Mouse (Mus musculus) olfactory bulb, adult 2 months (tissue): ENCODE results near the gene Pithd1. TPM values are rescaled to one million over a fixed set of nuclear protein-coding genes. Genes with fewer than 3 reads are reported as not detected.

Experiments used
- H3K27ac ChIP-seq: fragments of 200-500 bp; 2 replicates; pipeline ENCODE4 v1.5.1; 2012; ENCODE audit warnings: low read depth, low read length; ENCODE audit not compliant: insufficient read depth
- H3K4me1 ChIP-seq: fragments of 200-500 bp; 2 replicates; pipeline ENCODE4 v1.6.1; 2012; ENCODE audit warnings: low read length; ENCODE audit not compliant: control insufficient read depth, insufficient read depth
- H3K4me3 ChIP-seq: fragments of 200-500 bp; 2 replicates; pipeline ENCODE4 v1.5.1; 2012; ENCODE audit warnings: mild to moderate bottlenecking, low read depth, low read length, moderate library complexity; ENCODE audit not compliant: insufficient read depth
- CTCF ChIP-seq: fragments of 200-500 bp; IDR thresholded peaks from 2 replicates; pipeline ENCODE4 v1.5.1; 2012; ENCODE audit warnings: low read depth, mild to moderate bottlenecking, low read length, moderate library complexity; ENCODE audit not compliant: insufficient read depth
- POLR2A ChIP-seq: fragments of 200-500 bp; IDR thresholded peaks from 2 replicates; pipeline ENCODE4 v1.6.1; 2012; ENCODE audit warnings: mild to moderate bottlenecking, low read depth, low read length, moderate library complexity; ENCODE audit not compliant: insufficient read depth
- WGBS: fragments of 180-500 bp; shearing (Covaris S2); methylation state at CpG from one replicate; pipeline ENCODE4 v1.1.7; 2018; 5-methylcytosine and 5-hydroxymethylcytosine counted together
- polyA plus RNA-seq: library from polyadenylated mRNA; stranded (reverse); fragments of >200 nt; gene quantifications from 2 replicates; pipeline ENCODE4 v1.2.4, GENCODE M21; 2012; ENCODE audit warnings: low replicate concordance; ENCODE audit not compliant: missing spikeins, insufficient read depth, insufficient read length

The Pithd1 gene
- polyA plus RNA-seq, 1 experiment: 351 TPM

DNA sequence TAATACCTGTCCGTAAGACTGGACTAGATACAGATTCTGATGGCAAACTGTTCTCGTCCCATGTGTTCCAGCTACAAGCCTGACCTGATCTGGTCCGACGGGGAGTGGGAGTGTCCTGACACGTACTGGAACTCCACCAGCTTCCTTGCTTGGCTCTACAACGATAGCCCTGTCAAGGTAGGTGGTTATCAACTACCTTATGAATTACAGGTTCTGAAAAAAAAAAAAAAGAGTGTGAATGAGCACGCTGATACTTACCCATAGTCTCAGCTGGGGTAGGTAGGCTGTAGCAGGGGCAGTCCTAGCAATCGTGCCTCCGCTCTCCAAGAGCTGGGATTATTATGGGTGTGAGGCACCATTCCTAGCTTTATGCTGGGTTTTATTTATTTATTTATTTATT, 57.2 kb downstream of the Pithd1 start:
- WGBS: 94% methylated on average over 9 of the region's 9 CpGs
- no peak overlapping the region for H3K27ac ChIP-seq
- no peak overlapping the region for H3K4me3 ChIP-seq
- peaks cover 5% of the 10 kb centered on the region; the same call in 1 of the 2 replicates for H3K4me1 ChIP-seq
- no peak for TF ChIP-seq POLR2A
- TF ChIP-seq CTCF: no peak

DNA sequence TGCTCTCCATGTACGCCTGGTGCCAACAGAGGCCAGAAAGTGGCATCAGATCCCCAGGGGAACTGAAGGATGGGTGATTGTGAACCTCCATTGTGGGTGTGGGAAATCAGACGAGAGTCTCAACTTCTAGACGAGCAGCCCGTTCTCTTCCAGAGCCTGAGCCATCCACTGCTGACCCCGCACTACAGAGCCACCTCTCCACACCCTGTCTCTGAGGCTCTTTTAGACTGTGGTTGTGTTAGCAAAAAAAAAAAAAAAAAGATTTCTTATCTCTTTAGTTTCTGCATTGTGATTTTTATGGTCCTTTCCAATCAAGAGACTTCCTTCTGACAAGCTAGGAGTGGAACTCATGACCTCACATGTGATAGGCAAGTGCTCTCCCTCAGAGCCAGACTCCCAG, 57.7 kb downstream of the Pithd1 start:
- 93% methylated on average over 5 of the region's 5 CpGs for WGBS
- no peak overlapping the region for H3K27ac ChIP-seq
- TF ChIP-seq POLR2A (no peak), CTCF (no peak)
- H3K4me1 ChIP-seq: peaks cover 5% of the 10 kb centered on the region; the same call in 1 of the 2 replicates
- H3K4me3 ChIP-seq: no peak overlapping the region

DNA sequence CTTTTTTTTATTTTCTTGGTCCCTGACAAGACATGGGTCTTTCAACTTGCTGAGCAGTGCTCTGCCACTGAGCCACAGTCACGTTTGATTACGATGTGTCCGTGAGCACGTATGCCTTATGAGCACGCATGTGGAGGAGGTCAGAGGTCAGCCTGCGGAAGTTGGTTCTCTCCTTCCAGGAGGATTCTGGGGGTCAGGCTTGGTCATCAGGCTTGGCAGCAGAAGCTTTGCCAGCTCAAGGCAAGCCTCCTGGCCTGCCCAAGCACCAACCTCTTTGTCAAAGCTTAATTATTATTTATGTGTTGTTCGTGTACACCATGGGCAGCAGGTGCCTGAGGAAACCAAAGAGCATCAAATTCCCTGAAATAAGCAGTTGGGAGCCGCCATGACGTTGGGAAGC, 58.7 kb downstream of the Pithd1 start:
- Histone ChIP-seq H3K4me3 (no peak overlapping the region), H3K27ac (no peak overlapping the region), H3K4me1 (peaks cover 5% of the 10 kb centered on the region; the same call in 1 of the 2 replicates)
- WGBS: 70% methylated on average over 9 of the region's 9 CpGs
- no peak for TF ChIP-seq POLR2A
- TF ChIP-seq CTCF: no peak

DNA sequence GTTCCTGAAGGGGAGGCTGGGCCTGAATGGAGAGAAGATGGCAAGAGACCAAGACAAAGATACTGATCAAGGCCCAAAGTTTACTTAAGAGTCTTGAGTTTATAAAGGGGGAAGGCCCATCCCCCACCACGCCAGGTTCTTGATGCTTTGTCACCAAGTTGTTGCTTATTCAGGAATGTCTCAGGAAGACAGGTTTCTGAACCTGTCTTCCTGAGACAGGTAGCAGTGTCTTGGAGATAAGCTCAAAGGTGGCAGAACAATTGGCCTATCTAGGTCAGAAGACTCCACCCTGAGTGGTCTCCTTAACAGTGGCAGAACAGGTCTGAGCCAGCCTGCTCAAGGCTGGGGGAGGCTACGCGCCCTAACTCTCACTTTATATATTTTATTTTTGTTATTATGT, 60.2 kb downstream of the Pithd1 start:
- WGBS: 95% methylated on average over 3 of the region's 3 CpGs
- Histone ChIP-seq H3K4me1 (peaks cover 8% of the 10 kb centered on the region; the same call in 1 of the 2 replicates), H3K27ac (no peak overlapping the region), H3K4me3 (no peak overlapping the region)
- no peak for TF ChIP-seq POLR2A
- no peak for TF ChIP-seq CTCF

DNA sequence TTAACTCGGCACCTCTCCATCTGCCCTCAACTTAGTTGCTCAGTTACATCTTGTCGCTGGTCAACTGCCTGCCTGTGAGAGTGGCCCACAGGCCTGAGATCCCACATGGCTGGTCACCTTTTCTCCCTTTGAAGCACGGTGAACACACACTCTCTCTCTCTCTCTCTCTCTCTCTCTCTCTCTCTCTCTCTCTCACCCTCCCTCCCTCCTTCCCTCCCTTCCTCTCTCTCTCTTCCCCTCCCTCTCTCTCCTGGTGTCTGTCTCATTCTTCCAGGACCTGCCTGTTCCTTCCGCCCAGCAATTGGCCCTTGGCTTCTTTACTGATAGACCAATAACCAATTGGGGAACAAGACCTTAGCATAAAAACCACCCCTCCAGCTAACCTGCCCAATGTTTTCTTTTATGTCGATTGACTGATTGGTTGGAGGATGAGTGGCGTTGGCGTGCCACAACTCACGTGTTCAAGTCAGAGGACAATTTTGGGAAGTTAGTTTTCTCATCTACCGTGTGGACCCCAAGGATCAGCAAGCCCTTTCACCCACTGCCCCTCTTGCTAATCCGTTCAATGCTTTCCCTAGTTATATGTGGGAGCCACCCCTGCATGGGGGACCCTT, 60.8 kb downstream of the Pithd1 start:
- peaks cover 11% of the 10 kb centered on the region for H3K4me1 ChIP-seq
- no peak overlapping the region for H3K27ac ChIP-seq
- TF ChIP-seq POLR2A: no peak
- TF ChIP-seq CTCF: no peak
- 93% methylated on average over 10 of the region's 10 CpGs for WGBS
- H3K4me3 ChIP-seq: no peak overlapping the region

Other genes with a start within 250 kb of the Pithd1 start
- gene Myom3, start 227.5 kb downstream of the Pithd1 start, polyA plus RNA-seq: not detected in 2 replicates
- not detected in 2 replicates for gene Srsf10, start 131.5 kb downstream of the Pithd1 start, polyA plus RNA-seq
- gene Pnrc2, start 113.4 kb downstream of the Pithd1 start, polyA plus RNA-seq: not detected in 2 replicates
- gene Cnr2, start 91.9 kb downstream of the Pithd1 start, polyA plus RNA-seq: not detected in 2 replicates
- gene Fuca1, start 66.5 kb downstream of the Pithd1 start, polyA plus RNA-seq: not detected in 2 replicates
- not detected in 2 replicates for gene Hmgcl, start 40.8 kb downstream of the Pithd1 start, polyA plus RNA-seq
- gene Gale, start 23.5 kb downstream of the Pithd1 start, polyA plus RNA-seq: not detected in 2 replicates
- gene Lypla2, start 14.6 kb downstream of the Pithd1 start, polyA plus RNA-seq: not detected in 2 replicates
- gene Eloa, start 34.5 kb upstream of the Pithd1 start, polyA plus RNA-seq: not detected in 2 replicates
- gene Rpl11, start 66.2 kb upstream of the Pithd1 start, polyA plus RNA-seq: not detected in 2 replicates
- not detected in 2 replicates for gene Id3, start 156.2 kb upstream of the Pithd1 start, polyA plus RNA-seq
- gene E2f2, start 185.1 kb upstream of the Pithd1 start, polyA plus RNA-seq: 129 TPM in 1 of 2 replicates, not detected in the other
- not detected in 2 replicates for gene Asap3, start 219.1 kb upstream of the Pithd1 start, polyA plus RNA-seq